Mouse (Mus musculus): ENCODE measurements around the gene Dnaja1. TPM values are rescaled to one million over a fixed set of nuclear protein-coding genes. Genes with fewer than 3 reads are reported as not detected.

Dnaja1 gene
- polyA plus RNA-seq, 1 experiment from 2014 or later, result 710 TPM

GRCm38 (mm10) chr4:40785620-40786166, 63.7 kb downstream of the Dnaja1 start:
- WGBS, result 80% methylated on average over 9 of the region's 9 CpGs
- ATAC-seq (ENCODE audit: low FRiP score), result no peak

GRCm38 (mm10) chr4:40786578-40786977, 64.6 kb downstream of the Dnaja1 start:
- Histone ChIP-seq H3K4me2 (no peak overlapping the region), H3K27ac (ENCODE audit: low read depth, low read length) (no peak overlapping the region), H3K9me3 (ENCODE audit: control insufficient read depth, low read length) (no peaks in the 10 kb centered on the region), H3K4me3 (ENCODE audit: low read depth, low read length) (no peak overlapping the region), H3K9ac (ENCODE audit: low read length) (no peak overlapping the region), H3K27me3 (ENCODE audit: control insufficient read depth, insufficient read depth, low read length) (no peaks in the 10 kb centered on the region), H3K4me1 (ENCODE audit: control insufficient read depth, insufficient read depth, low read length) (no peaks in the 10 kb centered on the region), H3K36me3 (ENCODE audit: control insufficient read depth, insufficient read depth, low read length) (no peaks in the 10 kb centered on the region)
- DNase-seq (ENCODE audit: low spot score, missing footprints), result no peak
- 56% methylated on average over 4 of the region's 4 CpGs for WGBS
- ATAC-seq (ENCODE audit: low FRiP score), result no peak

More at GRCm38 (mm10) chr4:40785620-40786166, 63.7 kb downstream of the Dnaja1 start:
- DNase-seq (ENCODE audit: low spot score, missing footprints), result no peak
- H3K4me1 ChIP-seq (ENCODE audit: control insufficient read depth, insufficient read depth, low read length), result no peaks in the 10 kb centered on the region
- no peaks in the 10 kb centered on the region for H3K36me3 ChIP-seq (ENCODE audit: control insufficient read depth, insufficient read depth, low read length)
- no peak overlapping the region for H3K27ac ChIP-seq (ENCODE audit: low read depth, low read length)
- no peaks in the 10 kb centered on the region for H3K9me3 ChIP-seq (ENCODE audit: control insufficient read depth, low read length)
- H3K27me3 ChIP-seq (ENCODE audit: control insufficient read depth, insufficient read depth, low read length), result no peaks in the 10 kb centered on the region
- H3K4me2 ChIP-seq, result no peak overlapping the region
- no peak overlapping the region for H3K4me3 ChIP-seq (ENCODE audit: low read depth, low read length)
- H3K9ac ChIP-seq (ENCODE audit: low read length), result no peak overlapping the region

MicroRNAs within 50 kb of the gene (microRNA counts, 519-probe panel; counts per million panel counts)
- microRNA mmu-miR-207, result not detected

Small RNA genes lying within 50 kb of the gene (microRNA-seq; reads per million reads assigned to microRNA genes)
- gene Mir207, result not detected

Other genes with a start within 250 kb of the Dnaja1 start
- gene Tmem215, start 250.0 kb upstream of the Dnaja1 start, polyA plus RNA-seq (2014; fragmentation: Nextera tagmentation; extraction: Ambion mirVana), result 0.20 and 0.57 TPM in 2 replicates
- gene Aptx, start 19.0 kb upstream of the Dnaja1 start, polyA plus RNA-seq (2014; fragmentation: Nextera tagmentation; extraction: Ambion mirVana), result 44.6 and 45.8 TPM in 2 replicates
- gene Smu1, start 35.8 kb downstream of the Dnaja1 start, polyA plus RNA-seq (2014; fragmentation: Nextera tagmentation; extraction: Ambion mirVana), result 192 and 194 TPM in 2 replicates
- 13.8 and 14.9 TPM in 2 replicates for gene B4galt1, start 131.9 kb downstream of the Dnaja1 start, polyA plus RNA-seq (2014; fragmentation: Nextera tagmentation; extraction: Ambion mirVana)
- not detected in 2 replicates for gene Spink4, start 197.9 kb downstream of the Dnaja1 start, polyA plus RNA-seq (2014; fragmentation: Nextera tagmentation; extraction: Ambion mirVana)
- 233 and 247 TPM in 2 replicates for gene Bag1, start 226.1 kb downstream of the Dnaja1 start, polyA plus RNA-seq (2014; fragmentation: Nextera tagmentation; extraction: Ambion mirVana)
- 159 and 169 TPM in 2 replicates for gene Chmp5, start 226.3 kb downstream of the Dnaja1 start, polyA plus RNA-seq (2014; fragmentation: Nextera tagmentation; extraction: Ambion mirVana)
- 89.5 and 94.0 TPM in 2 replicates for gene Nfx1, start 248.8 kb downstream of the Dnaja1 start, polyA plus RNA-seq (2014; fragmentation: Nextera tagmentation; extraction: Ambion mirVana)